Mouse (Mus musculus): Measurements from ENCODE around the gene Slbp.

Slbp gene

DNA sequence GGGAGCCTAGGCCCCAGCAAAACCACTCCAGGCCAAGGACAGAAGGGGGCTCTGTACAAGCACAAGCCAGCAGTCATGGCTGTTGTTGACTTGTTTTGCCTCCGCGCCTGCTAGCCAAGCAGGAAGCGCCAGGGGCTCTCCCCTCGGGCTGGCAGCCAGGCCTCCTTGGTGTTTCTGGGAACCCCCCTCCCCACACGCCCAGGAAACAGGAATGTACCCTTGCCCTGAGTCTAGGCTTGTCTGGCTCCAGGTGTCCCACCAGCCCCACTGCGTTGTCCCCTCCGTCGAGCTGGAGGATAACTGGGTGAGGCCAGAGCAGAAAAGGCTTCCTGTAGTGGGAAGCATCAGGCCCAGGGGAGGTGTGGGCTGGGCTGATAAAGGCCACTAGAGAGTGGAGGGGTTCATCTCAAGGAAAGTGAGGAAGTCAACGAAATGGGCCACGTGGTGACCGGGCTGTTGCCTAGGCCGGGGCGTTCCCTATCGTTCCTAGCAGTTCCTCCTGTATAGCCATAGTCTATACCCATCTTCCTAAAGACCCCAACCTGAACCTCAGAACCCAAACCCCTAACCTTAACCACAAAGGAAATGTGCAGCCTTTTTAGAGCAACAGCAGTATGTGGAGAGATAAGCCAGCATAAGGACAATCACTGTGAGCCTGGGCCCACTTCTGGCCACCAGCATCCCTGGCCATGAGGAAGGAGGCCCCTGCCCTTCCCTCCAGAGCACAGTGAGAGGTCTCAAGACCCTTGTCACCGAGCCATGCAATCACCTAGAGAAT lies 29.4 kb upstream of the Slbp start:
- intact Hi-C loops (cut with DNase I): no loop called here

- intact Hi-C loops (cut with DNase I): no loop called here
Measured at GRCm38 (mm10) chr5:33681044-33681443, 28.7 kb upstream of the Slbp start.

DNA sequence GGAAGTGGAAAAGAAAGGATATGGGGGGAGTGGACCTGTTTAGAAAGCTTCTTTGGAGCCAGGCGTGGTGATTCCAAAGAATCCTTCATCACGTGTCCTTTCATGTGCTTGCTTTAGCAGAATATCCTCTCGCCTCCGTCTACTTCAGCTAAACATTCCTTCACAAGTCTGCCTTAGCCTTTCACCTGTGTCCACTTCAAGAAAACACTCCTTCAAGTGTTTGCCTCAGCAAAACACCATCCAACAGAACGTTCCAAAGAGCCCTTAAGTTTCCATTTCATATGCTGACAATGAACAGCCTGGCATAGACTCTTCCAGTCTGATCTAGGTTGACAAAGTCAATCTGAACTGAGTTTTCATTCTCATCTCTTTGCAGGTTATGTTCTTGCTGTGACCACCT lies 25.9 kb upstream of the Slbp start:
- intact Hi-C loops (cut with DNase I): no loop called here

DNA sequence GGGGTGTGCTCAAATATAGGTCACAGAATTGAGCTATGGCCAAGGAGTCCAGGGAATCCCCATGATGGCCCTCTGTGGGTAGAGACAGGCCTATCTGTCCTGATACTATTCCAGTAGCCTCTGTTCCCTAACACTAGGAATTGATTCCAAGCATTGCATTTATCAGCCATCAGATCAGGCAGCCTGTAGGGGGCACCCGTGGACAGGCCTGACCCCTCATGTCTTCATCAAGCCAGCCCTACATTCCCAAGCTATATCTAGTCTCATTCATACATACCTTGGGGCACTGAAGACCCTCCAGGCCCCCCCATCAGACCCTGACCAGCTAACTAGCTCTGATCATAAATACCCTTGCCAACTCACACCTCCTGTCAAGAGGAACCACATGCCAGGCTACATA lies 23.6 kb upstream of the Slbp start:
- intact Hi-C loops (cut with DNase I): no loop called here

DNA sequence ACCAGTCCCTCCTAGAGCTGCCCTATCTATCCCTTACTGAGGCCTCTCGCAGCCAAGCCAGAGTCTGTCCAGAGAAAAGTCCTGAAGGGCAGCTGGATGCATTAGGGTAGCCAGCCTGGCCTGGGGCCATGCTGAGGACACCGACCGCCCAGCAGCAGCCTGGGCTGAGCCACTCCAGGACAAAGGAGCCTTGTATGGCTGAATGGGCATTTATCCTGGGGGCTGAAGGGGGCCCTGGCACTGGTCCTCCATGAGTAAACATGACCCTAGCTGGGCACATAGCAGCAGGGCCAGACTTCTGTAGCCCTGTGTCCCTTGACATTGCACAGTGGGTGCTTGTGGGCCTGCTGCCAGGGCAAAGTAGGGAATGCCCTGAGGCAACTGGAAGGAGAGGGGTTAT lies 22.1 kb upstream of the Slbp start:
- intact Hi-C loops (cut with DNase I): no loop called here

GRCm38 (mm10) chr5:33671659-33672058 lies 19.3 kb upstream of the Slbp start:
- intact Hi-C loops (cut with DNase I): no loop called here

- intact Hi-C loops (cut with DNase I): no loop called here
Measured at GRCm38 (mm10) chr5:33668223-33668622, 15.8 kb upstream of the Slbp start.

- intact Hi-C loops (cut with DNase I): loop anchor here (10.0 kb wide), 1 partner anchor 276 kb away; the partner anchor contains the start of gene Nelfa
Measured at GRCm38 (mm10) chr5:33658664-33659050, 6.3 kb upstream of the Slbp start.

GRCm38 (mm10) chr5:33657787-33658663 lies 5.7 kb upstream of the Slbp start, which contains the start of the genes Tacc3 and Tmem129:
Tacc3 (plus strand) TSS chr5:33658128.
Tmem129 (minus strand) TSS chr5:33658416.
- intact Hi-C loops (cut with DNase I): loop anchor here (10.0 kb wide), 1 partner anchor 277 kb away; the partner anchor contains the start of gene Nelfa

GRCm38 (mm10) chr5:33657251-33657786 lies 4.9 kb upstream of the Slbp start:
- intact Hi-C loops (cut with DNase I): loop anchor here (10.0 kb wide), 1 partner anchor 277 kb away; the partner anchor contains the start of gene Nelfa

- intact Hi-C loops (cut with DNase I): loop anchor here (10.0 kb wide), 1 partner anchor 278 kb away; the partner anchor contains the start of gene Nelfa
Measured at GRCm38 (mm10) chr5:33656739-33657138, 4.4 kb upstream of the Slbp start.

DNA sequence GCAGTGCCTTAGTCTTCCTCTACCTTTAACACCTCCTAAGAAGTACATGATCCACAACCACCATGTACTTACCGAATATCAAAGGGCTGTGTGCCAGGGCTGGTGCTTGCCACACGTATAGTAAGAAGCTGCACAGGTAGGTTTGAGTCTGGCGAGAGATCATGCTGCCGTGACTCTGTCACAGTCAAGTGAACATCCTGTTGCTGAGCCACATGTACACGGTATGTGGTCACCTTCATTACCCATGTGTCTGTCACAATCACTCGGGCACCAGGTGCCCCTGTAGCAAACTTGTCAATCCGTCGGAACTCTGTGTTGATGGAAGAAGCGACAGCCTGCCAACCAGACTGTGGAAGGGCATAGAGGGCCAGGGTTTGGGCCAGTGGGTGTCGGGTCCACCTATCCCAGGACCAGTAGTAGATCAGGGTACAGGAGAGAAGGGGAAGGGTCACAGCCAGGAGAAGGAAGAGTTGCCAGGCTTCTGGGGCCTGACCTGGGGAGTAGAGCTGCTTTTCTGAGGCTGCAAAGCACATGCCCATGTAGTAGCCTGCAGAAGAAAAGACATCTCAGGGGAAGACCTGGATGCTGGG lies 3.0 kb upstream of the Slbp start:
- intact Hi-C loops (cut with DNase I): loop anchor here (10.0 kb wide), 1 partner anchor 279 kb away; the partner anchor contains the start of gene Nelfa

- intact Hi-C loops (cut with DNase I): loop anchor here (10.0 kb wide), 1 partner anchor 280 kb away; the partner anchor contains the start of gene Nelfa
Measured at GRCm38 (mm10) chr5:33654424-33654823, 2.0 kb upstream of the Slbp start.

- intact Hi-C loops (cut with DNase I): loop anchor here (10.0 kb wide), 1 partner anchor 282 kb away; the partner anchor contains the start of gene Nelfa
Measured at GRCm38 (mm10) chr5:33652783-33653173, 404 bp upstream of the Slbp start.

GRCm38 (mm10) chr5:33651541-33651920 lies 843 bp downstream of the Slbp start:
- intact Hi-C loops (cut with DNase I): loop anchor here (10.0 kb wide), 1 partner anchor 283 kb away; the partner anchor contains the start of gene Nelfa

DNA sequence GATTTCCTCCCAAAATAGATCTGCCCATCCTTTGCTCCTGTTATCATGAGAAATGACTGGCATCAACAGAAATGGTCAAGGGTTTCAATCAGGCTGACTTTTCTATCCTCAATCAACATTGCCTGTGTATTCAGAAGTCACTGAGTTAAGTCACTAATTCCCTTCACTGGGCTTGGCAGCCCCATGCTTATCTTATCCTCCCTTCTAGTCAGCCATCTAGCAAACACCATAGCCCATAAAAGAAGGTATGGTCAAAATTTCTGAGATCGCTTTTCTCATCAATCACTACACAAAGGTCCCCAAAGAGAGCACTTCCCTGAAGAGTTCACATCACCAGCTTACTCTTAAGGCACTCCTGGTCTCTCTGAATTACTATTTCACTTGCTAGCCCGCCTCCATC lies 1.4 kb downstream of the Slbp start:
- intact Hi-C loops (cut with DNase I): loop anchor here (10.0 kb wide), 1 partner anchor 284 kb away; the partner anchor contains the start of gene Nelfa

DNA sequence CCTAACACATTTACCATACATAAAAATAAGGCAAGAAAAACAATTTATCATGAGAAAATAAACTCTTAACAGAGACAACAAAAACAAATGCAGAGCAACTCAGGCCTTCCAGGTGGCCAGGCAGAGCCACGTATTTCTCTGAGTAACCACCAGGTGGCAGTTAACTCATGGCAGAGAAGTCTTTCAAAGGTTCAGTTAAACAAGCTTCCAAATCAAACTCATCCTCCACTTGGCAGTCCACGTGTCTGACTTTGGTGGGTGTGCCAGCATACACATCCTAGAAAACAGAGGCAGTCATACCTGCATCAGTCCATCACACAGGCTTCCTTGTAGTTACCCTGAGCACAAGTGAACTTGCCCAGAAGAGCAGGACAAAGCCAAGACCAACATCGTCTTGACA lies 11.7 kb downstream of the Slbp start:
- intact Hi-C loops (cut with DNase I): no loop called here

DNA sequence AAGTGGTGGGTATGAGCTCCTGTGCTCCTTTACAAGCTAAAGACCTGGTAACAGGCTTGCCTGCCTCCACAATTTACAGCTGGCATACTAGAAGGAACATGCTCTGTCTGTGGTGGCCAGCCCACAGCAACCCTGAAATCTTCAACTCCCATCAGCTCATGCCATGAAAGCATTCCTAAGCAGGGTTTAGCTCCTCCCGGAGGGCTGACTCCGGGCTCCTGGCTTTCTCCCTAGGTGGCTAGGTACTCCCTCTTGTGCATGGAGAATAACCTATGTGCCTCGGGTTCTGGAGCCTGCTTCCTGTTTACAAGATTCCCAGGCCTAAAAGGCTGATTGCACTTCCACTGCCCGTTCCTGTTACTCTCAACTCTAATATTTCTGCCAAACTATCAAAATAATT lies 13.5 kb downstream of the Slbp start:
- intact Hi-C loops (cut with DNase I): no loop called here

DNA sequence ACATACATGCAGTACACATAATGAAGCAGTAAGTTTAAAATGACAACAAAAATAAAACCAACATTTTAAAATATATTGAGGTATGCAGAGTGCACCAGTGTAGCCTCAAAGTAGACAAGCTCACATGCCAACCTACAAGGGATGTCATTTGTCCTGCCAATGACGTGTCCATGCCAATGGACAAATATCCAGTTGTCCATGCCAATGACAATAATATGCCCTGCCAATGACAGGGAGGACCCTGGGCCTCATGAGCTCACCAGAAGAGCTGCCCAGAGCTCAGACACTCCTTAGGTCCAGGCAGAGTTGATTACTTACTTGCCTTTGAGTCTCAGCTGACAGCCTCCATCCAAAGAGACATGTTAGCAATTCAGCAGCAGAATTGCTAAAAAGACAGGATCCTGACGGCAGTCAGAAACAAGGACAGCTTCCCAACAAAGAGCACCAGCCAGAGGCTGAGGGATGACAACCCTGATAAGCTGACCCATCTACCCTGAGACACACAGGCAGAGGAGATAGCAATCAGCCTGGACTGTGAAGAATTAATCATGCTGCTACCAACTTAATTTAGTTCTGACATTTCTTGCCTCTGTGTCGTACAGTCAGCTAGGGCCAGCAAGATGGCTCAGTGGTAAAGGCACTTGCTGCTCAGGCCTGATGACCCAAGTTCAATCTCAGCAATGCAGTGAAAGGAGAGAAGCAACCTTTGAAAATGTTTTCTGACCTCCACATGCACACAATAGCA lies 14.6 kb downstream of the Slbp start:
- intact Hi-C loops (cut with DNase I): no loop called here

DNA sequence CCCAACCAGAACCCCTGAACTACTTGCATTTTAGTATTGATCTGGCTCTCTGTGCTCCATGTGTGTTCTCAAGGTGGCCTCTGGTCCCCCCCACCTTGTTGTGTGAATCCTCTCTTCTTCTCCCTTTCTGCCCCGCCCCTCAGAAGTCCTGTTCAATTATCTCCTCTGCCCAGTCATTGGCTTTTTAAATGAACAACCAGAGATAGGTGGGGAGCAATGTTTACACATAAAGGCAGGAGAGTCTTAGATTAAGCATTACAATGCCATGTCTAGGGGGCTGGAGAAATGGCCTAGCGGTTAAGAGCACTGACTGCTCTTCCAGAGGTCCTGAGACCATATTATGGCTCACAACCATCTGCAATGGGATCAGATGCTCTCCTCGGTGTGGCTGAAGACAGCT lies 17.0 kb downstream of the Slbp start:
- intact Hi-C loops (cut with DNase I): no loop called here

All from adrenal gland (tissue).